Mouse (Mus musculus) hindbrain, embryonic 11.5 days (tissue): ENCODE measurements at regions not wholly inside any gene's neighbourhood (a gene's known extent, or its start where the extent isn't known, plus 50 kb on each side); places are given as distances from the start of the nearest gene placed in this dataset.
"Not testable (repeated sequence)": the region's sequence is repeated elsewhere in the genome, so short reads cannot be mapped to it uniquely, and the experiment has no call there.

Experiments used
- ATAC-seq: fragments of 200-750 bp; cut with Nextera tagmentation; 2 replicates; pipeline ENCODE4 v1.8.0; 2017; ENCODE audit warnings: mild to moderate bottlenecking, moderate TSS enrichment, moderate library complexity; ENCODE audit not compliant: low FRiP score
- DNase-seq: peaks from one replicate; pipeline ENCODE4 v3.0.0-alpha.2; 2015; ENCODE audit warnings: low spot score
- H3K27ac ChIP-seq: fragments of 300-500 bp; sonication (generic); 2 replicates; pipeline ENCODE4 v1.5.1; 2014; ENCODE audit warnings: mild to moderate bottlenecking, low read depth, low read length
- H3K27me3 ChIP-seq: fragments of 300-500 bp; sonication (generic); 2 replicates; pipeline ENCODE4 v1.6.1; 2014; ENCODE audit warnings: mild to moderate bottlenecking, low read length, moderate library complexity, mixed read lengths; ENCODE audit not compliant: control insufficient read depth, insufficient read depth
- H3K36me3 ChIP-seq: fragments of 300-500 bp; sonication (generic); 2 replicates; pipeline ENCODE4 v1.6.1; 2014; ENCODE audit warnings: mild to moderate bottlenecking, low read length, moderate library complexity, mixed read lengths; ENCODE audit not compliant: control insufficient read depth, insufficient read depth
- H3K4me1 ChIP-seq: fragments of 300-500 bp; sonication (generic); replicated peaks from 2 replicates; pipeline ENCODE4 v1.6.1; 2014; ENCODE audit warnings: low read length, mixed read lengths; ENCODE audit not compliant: control insufficient read depth, insufficient read depth
- H3K4me2 ChIP-seq: fragments of 300-500 bp; sonication (generic); replicated peaks from 2 replicates; pipeline ENCODE4 v1.6.1; 2014; ENCODE audit warnings: mild to moderate bottlenecking, low read depth, low read length
- H3K4me3 ChIP-seq: fragments of 300-500 bp; sonication (generic); 2 replicates; pipeline ENCODE4 v1.5.1; 2014; ENCODE audit warnings: low read depth, low read length
- H3K9ac ChIP-seq: fragments of 300-500 bp; sonication (generic); 2 replicates; pipeline ENCODE4 v1.6.1; 2014; ENCODE audit warnings: low read depth, low read length
- H3K9me3 ChIP-seq: fragments of 300-500 bp; sonication (generic); 2 replicates; pipeline ENCODE4 v1.6.1; 2016; ENCODE audit warnings: low read length; ENCODE audit not compliant: control insufficient read depth
- WGBS: fragments of 180-500 bp; shearing (Covaris S2); extraction: QIAGEN DNeasy Blood & Tissue Kit; methylation state at CpG from one replicate; pipeline ENCODE4 v1.1.7; 2014; 5-methylcytosine and 5-hydroxymethylcytosine counted together

GRCm38 (mm10) chr4:7891128-7891527, 347.7 kb downstream of the Car8 start:
- Histone ChIP-seq H3K27ac (no peak overlapping the region), H3K9me3 (no peaks in the 10 kb centered on the region), H3K4me1 (no peaks in the 10 kb centered on the region), H3K27me3 (no peaks in the 10 kb centered on the region), H3K4me2 (no peak overlapping the region), H3K36me3 (no peaks in the 10 kb centered on the region), H3K4me3 (no peak overlapping the region), H3K9ac (no peak overlapping the region)
- WGBS = 67% methylated on average over 2 of the region's 2 CpGs
- no peak for ATAC-seq
- DNase-seq = no peak

GRCm38 (mm10) chr4:7854518-7854917, 384.3 kb downstream of the Car8 start:
- Histone ChIP-seq H3K4me3 (no peak overlapping the region), H3K27ac (no peak overlapping the region), H3K4me2 (no peak overlapping the region), H3K9me3 (no peaks in the 10 kb centered on the region), H3K27me3 (no peaks in the 10 kb centered on the region), H3K9ac (no peak overlapping the region), H3K4me1 (no peaks in the 10 kb centered on the region), H3K36me3 (no peaks in the 10 kb centered on the region)
- DNase-seq = no peak
- WGBS = 58% methylated on average over 1 of the region's 1 CpGs
- ATAC-seq = no peak

GRCm38 (mm10) chr4:7853121-7853782, 385.6 kb downstream of the Car8 start:
- no peak overlapping the region for H3K27ac ChIP-seq
- DNase-seq (peak; percentile 58), ATAC-seq (peak; percentile 56; the same call in 1 of the 2 replicates)
- H3K4me2 ChIP-seq = no peak overlapping the region
- no peak overlapping the region for H3K4me3 ChIP-seq
- H3K4me1 ChIP-seq = no peaks in the 10 kb centered on the region
- H3K27me3 ChIP-seq = no peaks in the 10 kb centered on the region
- 75% methylated on average over 1 of the region's 1 CpGs for WGBS
- no peaks in the 10 kb centered on the region for H3K36me3 ChIP-seq
- no peak overlapping the region for H3K9ac ChIP-seq
- H3K9me3 ChIP-seq = no peaks in the 10 kb centered on the region

GRCm38 (mm10) chr4:7852006-7852615, 386.7 kb downstream of the Car8 start:
- H3K4me3 ChIP-seq = no peak overlapping the region
- H3K27me3 ChIP-seq = no peaks in the 10 kb centered on the region
- ATAC-seq = no peak
- DNase-seq = no peak
- no peaks in the 10 kb centered on the region for H3K36me3 ChIP-seq
- WGBS = 88% methylated on average over 4 of the region's 4 CpGs
- H3K4me1 ChIP-seq = no peaks in the 10 kb centered on the region
- H3K9me3 ChIP-seq = no peaks in the 10 kb centered on the region
- H3K9ac ChIP-seq = no peak overlapping the region
- no peak overlapping the region for H3K27ac ChIP-seq
- no peak overlapping the region for H3K4me2 ChIP-seq

GRCm38 (mm10) chr4:7847411-7847810, 391.4 kb downstream of the Car8 start:
- Histone ChIP-seq H3K36me3 (no peaks in the 10 kb centered on the region), H3K27me3 (no peaks in the 10 kb centered on the region), H3K9me3 (no peaks in the 10 kb centered on the region), H3K9ac (no peak overlapping the region), H3K4me2 (no peak overlapping the region), H3K27ac (no peak overlapping the region), H3K4me1 (no peaks in the 10 kb centered on the region), H3K4me3 (no peak overlapping the region)
- DNase-seq = no peak
- no peak for ATAC-seq
- 84% methylated on average over 5 of the region's 5 CpGs for WGBS

- ATAC-seq = no peak
- Histone ChIP-seq H3K4me3 (no peak overlapping the region), H3K4me2 (no peak overlapping the region), H3K36me3 (no peaks in the 10 kb centered on the region), H3K9ac (no peak overlapping the region), H3K27me3 (no peaks in the 10 kb centered on the region), H3K4me1 (no peaks in the 10 kb centered on the region), H3K9me3 (no peaks in the 10 kb centered on the region), H3K27ac (no peak overlapping the region)
- DNase-seq = no peak
- WGBS = 76% methylated on average over 1 of the region's 1 CpGs
These were observed 409.7 kb downstream of the Car8 start for GRCm38 (mm10) chr4:7829126-7829525.

- H3K4me3 ChIP-seq = no peak overlapping the region
- H3K9ac ChIP-seq = no peak overlapping the region
- no peaks in the 10 kb centered on the region for H3K4me1 ChIP-seq
- no peaks in the 10 kb centered on the region for H3K36me3 ChIP-seq
- DNase-seq = no peak
- no peak overlapping the region for H3K27ac ChIP-seq
- H3K27me3 ChIP-seq = no peaks in the 10 kb centered on the region
- no peaks in the 10 kb centered on the region for H3K9me3 ChIP-seq
- ATAC-seq = no peak
- no peak overlapping the region for H3K4me2 ChIP-seq
These were observed 419.0 kb downstream of the Car8 start for GRCm38 (mm10) chr4:7819847-7820246.

GRCm38 (mm10) chr4:7777761-7778160, 461.1 kb downstream of the Car8 start:
- 83% methylated on average over 1 of the region's 1 CpGs for WGBS
- H3K4me2 ChIP-seq, H3K9me3 ChIP-seq, H3K4me3 ChIP-seq, H3K9ac ChIP-seq, ATAC-seq, H3K36me3 ChIP-seq, DNase-seq, H3K4me1 ChIP-seq, H3K27ac ChIP-seq, H3K27me3 ChIP-seq: not testable (repeated sequence)

GRCm38 (mm10) chr4:7755473-7755872, 483.4 kb downstream of the Car8 start:
- ATAC-seq = no peak
- H3K27ac ChIP-seq = no peak overlapping the region
- no peaks in the 10 kb centered on the region for H3K36me3 ChIP-seq
- no peak overlapping the region for H3K9ac ChIP-seq
- H3K27me3 ChIP-seq = no peaks in the 10 kb centered on the region
- no peaks in the 10 kb centered on the region for H3K9me3 ChIP-seq
- H3K4me1 ChIP-seq = no peaks in the 10 kb centered on the region
- no peak for DNase-seq
- H3K4me2 ChIP-seq = no peak overlapping the region
- no peak overlapping the region for H3K4me3 ChIP-seq
